Mouse (Mus musculus) yolk sac, embryonic 10.5 days (tissue): ENCODE results near the gene Ncbp3.

Experiments used
- DNase-seq: peaks from one replicate; pipeline ENCODE4 v3.0.0-alpha.2; 2017; ENCODE audit warnings: low spot score

Ncbp3 gene

GRCm38 (mm10) chr11:73047542-73047996, at the start of gene Ncbp3:
Ncbp3 (plus strand) TSS chr11:73047783.
- DNase-seq = peak; percentile 96

- DNase-seq = peak; percentile 20
Observed at GRCm38 (mm10) chr11:72998771-72999170, 48.8 kb upstream of the Ncbp3 start, which contains the start of gene P2rx1. P2rx1 (plus strand) TSS chr11:72999103.

GRCm38 (mm10) chr11:73001029-73001428, 46.6 kb upstream of the Ncbp3 start:
- peak; percentile 47 for DNase-seq

- no peak for DNase-seq
Observed at GRCm38 (mm10) chr11:73006377-73006776, 41.2 kb upstream of the Ncbp3 start.

GRCm38 (mm10) chr11:73007113-73007512, 40.5 kb upstream of the Ncbp3 start:
- DNase-seq = no peak

- no peak for DNase-seq
Observed at GRCm38 (mm10) chr11:73007698-73008481, 39.7 kb upstream of the Ncbp3 start.

GRCm38 (mm10) chr11:73008826-73009225, 38.8 kb upstream of the Ncbp3 start:
- no peak for DNase-seq

- no peak for DNase-seq
Observed at GRCm38 (mm10) chr11:73009531-73010274, 37.9 kb upstream of the Ncbp3 start.

- DNase-seq = no peak
Observed at GRCm38 (mm10) chr11:73013981-73014380, 33.6 kb upstream of the Ncbp3 start.

GRCm38 (mm10) chr11:73014831-73015344, 32.7 kb upstream of the Ncbp3 start:
- DNase-seq = no peak

- no peak for DNase-seq
Observed at GRCm38 (mm10) chr11:73015391-73016102, 32.0 kb upstream of the Ncbp3 start.

GRCm38 (mm10) chr11:73016103-73016420, 31.5 kb upstream of the Ncbp3 start:
- no peak for DNase-seq

GRCm38 (mm10) chr11:73018471-73019146, 29.0 kb upstream of the Ncbp3 start, which contains the start of gene Camkk1:
Camkk1 (plus strand) TSS chr11:73019008.
- DNase-seq = peak; percentile 87

- no peak for DNase-seq
Observed at GRCm38 (mm10) chr11:73019147-73019795, 28.3 kb upstream of the Ncbp3 start.

GRCm38 (mm10) chr11:73020953-73021800, 26.4 kb upstream of the Ncbp3 start:
- DNase-seq = no peak

GRCm38 (mm10) chr11:73023099-73023498, 24.5 kb upstream of the Ncbp3 start:
- no peak for DNase-seq

GRCm38 (mm10) chr11:73023827-73024226, 23.8 kb upstream of the Ncbp3 start:
- no peak for DNase-seq

GRCm38 (mm10) chr11:73024236-73024904, 23.2 kb upstream of the Ncbp3 start:
- peak; percentile 28 for DNase-seq

GRCm38 (mm10) chr11:73026961-73027360, 20.6 kb upstream of the Ncbp3 start:
- no peak for DNase-seq
